Mouse (Mus musculus): ENCODE results near the gene Rdh7. TPM values are rescaled to one million over a fixed set of nuclear protein-coding genes. Genes with fewer than 3 reads are reported as not detected.
"Not testable (repeated sequence)": the region's sequence is repeated elsewhere in the genome, so short reads cannot be mapped to it uniquely, and the experiment has no call there.

Gene Rdh7
- polyA plus RNA-seq, 1 experiment from 2014 or later = not detected

DNA sequence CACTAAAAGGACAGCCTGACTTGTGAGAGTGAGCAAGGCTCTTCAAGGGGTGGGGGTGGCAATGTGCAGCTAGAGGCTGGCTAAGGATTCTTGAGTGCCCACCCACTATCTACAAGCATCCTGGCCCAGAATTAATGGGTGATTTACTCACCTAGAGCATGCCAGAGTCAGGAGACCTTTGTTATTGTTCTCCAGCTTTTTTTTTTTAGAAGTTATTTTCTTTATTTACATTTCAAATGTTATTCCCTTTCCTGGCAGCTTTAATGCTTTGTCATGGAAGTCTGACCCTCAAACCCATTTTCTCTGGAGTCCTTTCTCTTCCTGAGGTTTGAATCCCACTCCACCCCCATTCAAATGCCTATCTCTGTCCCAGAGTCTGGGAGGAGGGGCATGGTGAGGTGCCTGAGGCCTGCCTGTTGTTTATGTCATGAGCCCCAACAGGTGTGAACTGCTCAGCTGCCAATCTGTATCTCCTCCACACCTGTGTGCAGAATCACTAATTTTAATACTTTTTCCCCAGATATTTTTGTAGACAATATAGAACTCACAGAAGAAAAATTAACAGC, 18.9 kb upstream of the Rdh7 start:
- Histone ChIP-seq H3K9ac (no peak overlapping the region), H3K4me1 (0 out of 2 replicates have a peak, but pooled peaks cover 3% of the 10 kb centered on the region), H3K27ac (no peak overlapping the region), H3K27me3 (no peaks in the 10 kb centered on the region), H3K4me3 (no peak overlapping the region), H3K9me3 (replicated peaks) (no peaks in the 10 kb centered on the region), H3K36me3 (no peaks in the 10 kb centered on the region), H3K4me2 (replicated peaks) (no peak overlapping the region)
- no peak for ATAC-seq (ENCODE audit: low FRiP score)

DNA sequence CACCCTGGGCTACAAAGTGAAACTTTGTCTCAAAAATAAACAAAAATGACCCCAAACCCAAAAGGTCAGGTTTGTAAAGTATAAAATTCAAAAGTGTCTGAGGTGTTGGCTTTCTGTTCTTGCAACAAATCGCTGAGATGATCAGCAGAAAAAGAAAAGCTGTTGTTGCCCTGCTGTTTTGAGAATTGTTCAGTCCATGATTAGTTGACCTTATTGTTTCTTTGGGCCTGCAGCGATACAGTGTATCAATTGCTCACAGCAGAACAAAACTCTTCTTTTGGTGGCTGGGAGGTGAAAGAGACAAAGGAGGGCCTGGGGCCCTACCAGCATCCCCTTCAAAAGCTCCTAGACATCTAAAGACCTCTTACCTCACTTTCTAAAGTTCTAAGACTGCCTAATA, 17.5 kb upstream of the Rdh7 start:
- WGBS = 50% methylated on average over 2 of the region's 2 CpGs
- H3K4me3 ChIP-seq = no peak overlapping the region
- no peaks in the 10 kb centered on the region for H3K36me3 ChIP-seq
- H3K4me2 ChIP-seq (replicated peaks) = no peak overlapping the region
- no peak overlapping the region for H3K27ac ChIP-seq
- no peaks in the 10 kb centered on the region for H3K27me3 ChIP-seq
- no peaks in the 10 kb centered on the region for H3K9me3 ChIP-seq (replicated peaks)
- H3K4me1 ChIP-seq = 0 out of 2 replicates have a peak, but pooled peaks cover 3% of the 10 kb centered on the region
- ATAC-seq (ENCODE audit: low FRiP score) = no peak
- H3K9ac ChIP-seq = no peak overlapping the region

DNA sequence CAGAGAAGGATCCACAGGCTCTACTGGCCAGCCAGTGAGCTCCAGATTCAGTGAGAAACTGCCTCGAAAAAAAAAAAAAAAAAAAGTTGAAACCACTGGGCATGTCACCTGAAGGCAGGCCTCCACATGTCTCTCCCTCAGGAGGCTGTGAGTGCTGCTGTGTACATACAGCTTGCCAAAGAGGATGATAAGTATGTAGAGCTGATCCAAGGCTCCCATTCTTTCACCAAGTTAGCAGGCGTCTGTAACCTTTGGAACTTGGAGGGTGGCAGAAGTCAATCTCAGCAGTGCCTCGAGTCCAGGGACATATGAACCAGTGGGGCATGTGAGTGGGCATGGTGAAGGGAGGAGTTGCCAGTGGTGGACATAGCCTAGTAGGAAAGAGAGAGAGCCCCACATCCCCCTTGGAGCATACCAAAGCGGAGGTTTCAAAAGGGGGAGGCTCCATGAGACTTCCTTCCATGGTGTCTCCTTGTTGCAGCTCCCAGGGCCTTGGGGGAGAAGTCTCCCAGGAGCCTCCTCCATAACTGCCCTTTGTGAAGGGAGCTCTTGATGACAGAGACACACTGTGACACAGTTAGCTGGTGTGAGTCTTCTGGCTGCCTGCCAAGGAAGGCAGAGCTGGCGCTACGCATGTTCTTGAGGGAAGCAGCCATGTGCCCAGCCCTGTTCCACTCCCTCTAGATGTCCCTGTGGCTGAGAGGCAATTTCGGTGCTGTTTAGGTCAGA, 16.3 kb upstream of the Rdh7 start:
- WGBS = 73% methylated on average over 7 of the region's 7 CpGs
- Histone ChIP-seq H3K9me3 (replicated peaks) (no peaks in the 10 kb centered on the region), H3K4me2 (replicated peaks) (no peak overlapping the region)

DNA sequence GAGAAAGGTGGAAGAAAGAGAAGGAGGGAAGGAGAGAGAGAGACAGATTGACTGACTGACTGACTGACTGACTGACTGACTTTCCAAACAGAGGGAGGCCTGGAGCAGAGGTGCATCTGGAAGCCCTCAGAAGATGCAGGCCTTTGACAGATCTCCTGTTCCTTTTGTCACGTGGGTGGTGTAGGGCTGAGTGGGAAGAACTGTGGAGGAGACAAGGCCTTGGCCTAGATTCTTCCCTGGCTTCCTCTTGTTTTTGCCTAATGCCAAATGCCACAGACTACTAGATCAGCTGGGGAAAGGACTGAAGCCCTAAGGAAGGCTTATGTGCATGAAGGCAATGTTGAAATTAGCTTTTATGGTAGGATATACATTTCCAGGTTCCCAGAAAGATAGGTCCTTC, 14.5 kb upstream of the Rdh7 start:
- Histone ChIP-seq H3K36me3 (no peaks in the 10 kb centered on the region), H3K4me2 (replicated peaks) (no peak overlapping the region), H3K9ac (no peak overlapping the region), H3K9me3 (replicated peaks) (no peaks in the 10 kb centered on the region), H3K4me1 (0 out of 2 replicates have a peak, but pooled peaks cover 3% of the 10 kb centered on the region), H3K27me3 (no peaks in the 10 kb centered on the region), H3K4me3 (no peak overlapping the region), H3K27ac (no peak overlapping the region)
- 68% methylated on average over 1 of the region's 1 CpGs for WGBS
- ATAC-seq (ENCODE audit: low FRiP score) = no peak

More for the DNA sequence above, 16.3 kb upstream of the Rdh7 start:
- ATAC-seq (ENCODE audit: low FRiP score) = no peak
- H3K27me3 ChIP-seq = no peaks in the 10 kb centered on the region
- no peak overlapping the region for H3K4me3 ChIP-seq
- H3K4me1 ChIP-seq = 0 out of 2 replicates have a peak, but pooled peaks cover 3% of the 10 kb centered on the region
- no peaks in the 10 kb centered on the region for H3K36me3 ChIP-seq
- H3K9ac ChIP-seq = no peak overlapping the region
- H3K27ac ChIP-seq = no peak overlapping the region

DNA sequence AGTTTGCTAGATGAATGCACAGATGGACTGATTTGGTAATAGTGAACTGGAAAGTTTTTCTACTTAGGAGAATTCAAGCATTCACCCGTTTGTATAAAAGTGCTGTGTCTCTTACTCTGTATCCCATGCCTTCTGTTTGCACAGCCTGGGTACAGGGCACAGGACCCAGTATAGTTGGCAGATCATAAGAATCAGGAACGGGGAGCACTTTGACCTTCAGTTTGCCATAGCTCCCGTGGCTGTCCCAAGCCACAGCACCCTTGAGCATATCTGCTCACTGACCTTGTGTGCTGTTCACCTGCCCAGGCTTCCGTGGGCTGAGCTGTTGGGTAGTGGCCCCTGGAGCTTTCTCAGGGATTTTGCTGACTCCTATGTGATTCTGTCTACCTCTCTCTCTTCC, 13.1 kb upstream of the Rdh7 start:
- H3K36me3 ChIP-seq = no peaks in the 10 kb centered on the region
- no peak overlapping the region for H3K27ac ChIP-seq
- H3K9ac ChIP-seq = no peak overlapping the region
- H3K27me3 ChIP-seq = no peaks in the 10 kb centered on the region
- no peaks in the 10 kb centered on the region for H3K9me3 ChIP-seq (replicated peaks)
- H3K4me3 ChIP-seq = no peak overlapping the region
- H3K4me2 ChIP-seq (replicated peaks) = no peak overlapping the region
- 86% methylated on average over 4 of the region's 4 CpGs for WGBS
- H3K4me1 ChIP-seq = 0 out of 2 replicates have a peak, but pooled peaks cover 3% of the 10 kb centered on the region
- ATAC-seq (ENCODE audit: low FRiP score) = no peak

DNA sequence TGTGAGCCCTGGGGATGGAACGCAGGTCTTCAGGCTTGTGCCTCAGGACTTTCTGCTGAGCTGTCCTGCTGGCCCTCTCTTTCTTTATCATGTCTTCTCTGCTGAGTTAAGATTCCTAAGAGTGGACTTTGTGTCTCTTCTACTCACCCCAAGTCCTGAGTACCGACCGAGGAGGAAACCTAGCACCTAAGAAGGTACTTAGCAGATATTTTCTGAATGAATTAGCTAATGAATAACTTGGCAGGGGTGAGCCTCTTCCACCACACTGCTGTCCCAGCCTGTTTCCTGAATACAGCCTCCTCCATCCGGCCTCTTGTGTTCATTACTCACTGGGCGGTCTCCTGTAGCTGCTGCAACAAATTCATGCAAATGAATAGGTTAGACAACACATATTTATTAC, 11.2 kb upstream of the Rdh7 start:
- WGBS = 65% methylated on average over 5 of the region's 5 CpGs
- no peak overlapping the region for H3K27ac ChIP-seq
- no peaks in the 10 kb centered on the region for H3K9me3 ChIP-seq (replicated peaks)
- H3K4me2 ChIP-seq (replicated peaks) = no peak overlapping the region
- no peaks in the 10 kb centered on the region for H3K36me3 ChIP-seq
- no peak for ATAC-seq (ENCODE audit: low FRiP score)
- H3K9ac ChIP-seq = no peak overlapping the region
- H3K4me1 ChIP-seq = no peaks in the 10 kb centered on the region
- H3K27me3 ChIP-seq = no peaks in the 10 kb centered on the region
- no peak overlapping the region for H3K4me3 ChIP-seq

DNA sequence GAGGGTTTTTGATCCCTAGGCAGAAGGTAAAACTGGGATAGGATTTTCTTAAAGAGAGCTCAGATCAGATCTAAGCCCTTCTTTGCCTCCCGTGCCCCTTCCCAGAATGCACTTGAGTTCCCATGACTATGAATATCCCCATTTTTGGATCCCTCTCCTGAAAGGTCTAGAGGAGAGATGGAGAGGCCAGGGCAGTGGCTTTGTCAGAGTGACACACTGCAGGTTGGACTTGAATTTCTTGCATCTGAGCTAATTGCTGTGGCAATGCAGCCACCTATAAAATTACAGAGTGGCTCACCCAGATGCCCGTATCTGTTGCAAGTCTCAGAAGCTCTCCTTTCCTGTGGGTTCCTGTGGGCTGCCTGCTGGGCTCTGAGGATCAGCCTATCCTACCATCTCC, 9.6 kb upstream of the Rdh7 start, which contains the start of gene Sdr9c7:
Gene Sdr9c7, plus strand, starts transcription at position 301 of the 400 bp plus-strand sequence.
- Histone ChIP-seq H3K4me1 (no peaks in the 10 kb centered on the region), H3K36me3 (no peaks in the 10 kb centered on the region), H3K9ac (no peak within 1 kb of the TSS), H3K27ac (no peak within 1 kb of the TSS), H3K9me3 (replicated peaks) (no peaks in the 10 kb centered on the region), H3K4me2 (replicated peaks) (no peak within 1 kb of the TSS), H3K27me3 (no peaks in the 10 kb centered on the region), H3K4me3 (no peak within 1 kb of the TSS)
- 87% methylated on average over 2 of the region's 2 CpGs for WGBS
- no peak for ATAC-seq (ENCODE audit: low FRiP score)

DNA sequence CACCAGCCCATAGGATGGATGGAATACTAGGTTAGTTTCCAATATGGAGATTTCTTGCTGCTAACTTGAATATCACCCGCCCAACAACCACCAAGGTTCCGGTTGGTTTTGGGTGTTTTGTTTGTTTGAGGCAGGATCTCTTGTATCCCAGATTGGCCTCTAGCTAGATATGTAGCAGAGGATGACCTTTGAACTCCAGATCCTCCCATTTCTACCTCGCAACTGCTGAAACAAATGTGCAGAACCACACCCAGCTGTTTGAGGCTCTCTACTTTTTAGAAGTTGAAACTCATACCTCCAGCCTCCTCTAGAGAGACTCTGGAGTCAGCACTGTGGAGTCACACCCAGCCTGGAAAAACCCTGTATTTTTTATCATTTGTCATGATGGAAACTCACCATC, 8.9 kb upstream of the Rdh7 start:
- ATAC-seq (ENCODE audit: low FRiP score) = no peak
- H3K36me3 ChIP-seq = no peaks in the 10 kb centered on the region
- H3K27me3 ChIP-seq = no peaks in the 10 kb centered on the region
- no peaks in the 10 kb centered on the region for H3K4me1 ChIP-seq
- H3K27ac ChIP-seq = no peak overlapping the region
- 88% methylated on average over 3 of the region's 3 CpGs for WGBS
- H3K9me3 ChIP-seq (replicated peaks) = no peaks in the 10 kb centered on the region
- no peak overlapping the region for H3K9ac ChIP-seq
- H3K4me2 ChIP-seq (replicated peaks) = no peak overlapping the region
- H3K4me3 ChIP-seq = no peak overlapping the region

DNA sequence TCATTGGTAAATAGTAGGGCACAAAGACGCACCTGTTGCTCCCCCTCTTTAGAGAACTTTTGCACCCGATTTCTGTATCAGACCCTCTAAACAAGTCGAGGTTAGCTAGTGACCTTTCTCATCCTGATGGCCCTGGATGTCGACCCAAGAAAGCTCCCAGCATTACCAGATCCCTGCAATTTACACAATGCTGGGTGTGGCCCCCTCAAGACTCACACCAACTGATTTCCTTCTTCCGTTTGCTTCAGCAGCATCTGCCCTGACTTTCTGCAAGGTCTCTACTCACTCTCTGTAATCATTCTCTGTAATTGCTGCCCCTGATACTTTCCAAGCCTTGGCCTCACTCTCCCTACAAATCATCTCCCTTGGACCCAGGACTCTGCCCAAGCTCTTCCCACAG, 8.1 kb upstream of the Rdh7 start:
- no peaks in the 10 kb centered on the region for H3K27me3 ChIP-seq
- no peaks in the 10 kb centered on the region for H3K9me3 ChIP-seq (replicated peaks)
- no peak overlapping the region for H3K4me3 ChIP-seq
- H3K27ac ChIP-seq = no peak overlapping the region
- WGBS = 76% methylated on average over 5 of the region's 5 CpGs
- ATAC-seq (ENCODE audit: low FRiP score) = no peak
- H3K4me2 ChIP-seq (replicated peaks) = no peak overlapping the region
- H3K9ac ChIP-seq = no peak overlapping the region
- H3K4me1 ChIP-seq = no peaks in the 10 kb centered on the region
- H3K36me3 ChIP-seq = no peaks in the 10 kb centered on the region

DNA sequence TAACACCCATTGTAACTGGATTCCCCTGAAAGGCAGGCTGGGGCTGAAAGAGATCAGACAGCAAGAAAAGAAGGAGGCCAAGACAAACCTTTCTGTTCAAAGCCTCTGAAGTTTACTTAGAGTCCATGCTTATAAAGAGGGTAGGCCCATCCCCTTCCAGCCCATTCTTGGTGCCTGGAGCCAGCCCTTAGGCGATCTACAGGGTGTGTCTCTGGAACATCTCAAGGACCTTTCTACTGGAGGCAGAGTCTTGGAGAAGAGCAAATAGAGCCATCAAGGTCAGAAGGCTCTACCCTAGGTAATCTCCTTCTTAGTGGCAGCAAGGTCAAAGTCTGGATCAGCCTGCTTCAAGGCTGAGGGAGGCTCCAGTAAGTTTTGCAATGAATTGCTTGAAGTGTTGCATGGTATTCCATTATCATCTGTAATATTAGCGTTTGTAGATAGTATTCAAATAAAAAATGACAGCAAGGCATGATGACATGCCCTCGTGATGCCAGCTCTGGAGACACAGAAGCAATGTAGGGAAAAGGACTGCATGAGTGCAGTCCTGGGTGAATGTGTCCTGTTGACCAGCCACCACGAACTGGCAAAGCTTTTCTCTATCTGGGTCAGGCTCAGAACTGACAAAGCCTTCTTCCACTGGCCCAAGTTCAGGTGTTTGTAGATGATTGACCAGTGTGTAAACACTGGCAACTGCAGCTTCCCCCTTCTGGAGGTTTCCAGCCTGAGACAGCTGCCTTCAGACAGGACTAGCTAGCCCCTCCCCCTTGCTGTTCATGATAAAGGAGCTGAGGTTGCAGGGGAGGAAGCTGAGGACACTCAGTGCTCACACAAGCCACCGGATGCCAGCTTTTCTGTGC, 4.8 kb upstream of the Rdh7 start:
- H3K4me3 ChIP-seq; H3K9me3 ChIP-seq (replicated peaks); H3K4me1 ChIP-seq; H3K36me3 ChIP-seq; H3K9ac ChIP-seq; ATAC-seq (ENCODE audit: low FRiP score); H3K27ac ChIP-seq; H3K4me2 ChIP-seq (replicated peaks); H3K27me3 ChIP-seq: not testable (repeated sequence)
- 69% methylated on average over 5 of the region's 5 CpGs for WGBS

DNA sequence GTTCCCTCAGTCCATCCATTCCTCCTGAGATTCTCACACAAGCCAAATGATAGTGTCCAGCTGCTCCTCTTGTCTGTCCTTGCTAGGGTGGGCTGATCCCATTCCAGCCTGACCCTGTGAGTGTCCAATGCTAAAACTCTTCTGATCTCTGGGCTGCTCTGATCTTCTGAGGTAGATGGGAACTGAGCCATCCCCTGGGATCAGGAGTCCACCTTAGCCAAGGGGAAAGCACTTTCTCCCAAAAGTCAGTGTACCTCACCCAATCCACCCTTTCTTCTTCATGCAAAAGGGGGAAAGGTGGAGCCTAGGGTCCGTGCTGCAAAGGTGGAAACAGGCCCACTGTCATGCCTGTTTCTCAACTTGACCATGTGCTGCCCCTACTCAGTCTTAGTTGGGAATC, 2.9 kb upstream of the Rdh7 start:
- Histone ChIP-seq H3K9me3 (replicated peaks) (no peaks in the 10 kb centered on the region), H3K36me3 (no peaks in the 10 kb centered on the region), H3K4me1 (peaks cover 5% of the 10 kb centered on the region; the same call in 1 of the 2 replicates), H3K9ac (no peak overlapping the region), H3K27me3 (no peaks in the 10 kb centered on the region), H3K27ac (no peak overlapping the region), H3K4me3 (no peak overlapping the region), H3K4me2 (replicated peaks) (no peak overlapping the region)
- WGBS = 83% methylated on average over 1 of the region's 1 CpGs
- ATAC-seq (ENCODE audit: low FRiP score) = no peak

DNA sequence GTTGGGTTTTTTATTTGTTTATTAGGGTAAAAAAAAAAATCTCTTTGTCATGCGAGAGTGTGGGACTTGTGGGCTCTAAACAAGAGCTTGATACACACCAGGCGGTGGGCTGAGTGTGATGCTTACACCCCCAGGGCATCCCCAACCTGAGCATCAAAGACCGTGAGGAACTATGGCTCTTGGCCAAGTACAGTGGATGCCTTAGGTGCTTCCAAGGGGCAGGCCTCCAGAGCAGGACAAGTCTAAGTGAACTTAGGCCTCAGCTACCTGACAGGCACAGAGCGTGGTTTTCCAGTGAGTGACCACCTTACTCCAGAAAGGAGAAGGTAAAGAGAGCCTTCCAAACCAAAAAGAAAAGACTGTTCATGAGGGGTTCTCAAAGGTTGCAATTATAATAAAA, 1.6 kb downstream of the Rdh7 start:
- Histone ChIP-seq H3K4me1 (peaks cover 5% of the 10 kb centered on the region; the same call in 1 of the 2 replicates), H3K4me3 (no peak overlapping the region), H3K9ac (no peak overlapping the region), H3K27ac (no peak overlapping the region), H3K9me3 (replicated peaks) (no peaks in the 10 kb centered on the region), H3K36me3 (no peaks in the 10 kb centered on the region), H3K4me2 (replicated peaks) (no peak overlapping the region), H3K27me3 (no peaks in the 10 kb centered on the region)
- ATAC-seq (ENCODE audit: low FRiP score) = no peak
- 89% methylated on average over 4 of the region's 4 CpGs for WGBS

Data from hindbrain, embryonic 12.5 days (tissue).